Mouse (Mus musculus) liver (tissue): ENCODE data around the gene Tmem269.

ENCODE experiments used
- DNase-seq: peaks from one replicate; pipeline ENCODE4 v3.0.0-alpha.2; 2020; ENCODE audit warnings: mixed read lengths

Tmem269 gene

GRCm38 (mm10) chr4:119177702-119178101, 40.3 kb downstream of the Tmem269 start:
- no peak for DNase-seq

- DNase-seq, result peak; percentile 93
Measured at GRCm38 (mm10) chr4:119173851-119174453, 44.1 kb downstream of the Tmem269 start, which contains the start of gene Zfp691. TSS of gene Zfp691 (minus strand) at chr4:119174195.

DNA sequence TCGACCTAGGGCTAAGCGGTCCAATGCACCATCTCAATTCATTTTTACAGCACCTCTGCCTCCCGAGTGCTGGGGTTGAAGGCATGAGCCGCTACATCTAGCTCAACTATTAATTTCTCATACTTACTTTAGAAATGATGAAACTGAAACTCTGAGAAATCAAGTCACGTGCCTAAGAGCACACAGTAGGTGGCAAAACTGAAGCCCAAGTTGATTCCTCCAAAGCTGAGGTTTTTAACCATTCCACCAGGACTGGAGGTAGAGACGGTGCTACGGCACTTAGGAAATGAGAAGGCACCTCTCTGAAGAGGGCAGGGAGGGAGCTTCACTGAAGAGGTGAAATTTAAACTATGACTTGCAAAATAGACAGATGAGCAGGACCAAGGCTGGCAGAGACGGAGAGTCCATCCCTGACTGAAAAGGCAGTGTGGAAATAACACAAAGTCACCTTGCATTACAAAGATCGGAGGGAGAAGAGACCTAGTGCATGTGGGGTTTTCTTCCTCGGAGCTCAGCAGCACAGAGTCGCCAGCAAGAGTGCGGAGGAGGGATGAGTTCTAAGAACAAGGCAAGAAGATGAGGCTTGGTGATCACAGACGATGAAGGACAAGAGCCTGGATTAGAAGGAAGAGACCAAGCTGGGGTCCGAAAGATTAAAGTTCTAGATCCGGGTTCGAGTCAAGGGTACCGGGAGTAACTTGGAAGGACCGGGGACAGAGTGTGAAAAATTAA, 44.9 kb downstream of the Tmem269 start:
- DNase-seq, result peak; percentile 31

GRCm38 (mm10) chr4:119167663-119168062, 50.4 kb downstream of the Tmem269 start:
- DNase-seq, result peak; percentile 87

- DNase-seq, result no peak
Measured at GRCm38 (mm10) chr4:119167068-119167467, 50.9 kb downstream of the Tmem269 start.

- DNase-seq, result no peak
Measured at GRCm38 (mm10) chr4:119165916-119166315, 52.1 kb downstream of the Tmem269 start.

GRCm38 (mm10) chr4:119162990-119163389, 55.0 kb downstream of the Tmem269 start:
- no peak for DNase-seq

GRCm38 (mm10) chr4:119161358-119161757, 56.7 kb downstream of the Tmem269 start:
- no peak for DNase-seq

DNA sequence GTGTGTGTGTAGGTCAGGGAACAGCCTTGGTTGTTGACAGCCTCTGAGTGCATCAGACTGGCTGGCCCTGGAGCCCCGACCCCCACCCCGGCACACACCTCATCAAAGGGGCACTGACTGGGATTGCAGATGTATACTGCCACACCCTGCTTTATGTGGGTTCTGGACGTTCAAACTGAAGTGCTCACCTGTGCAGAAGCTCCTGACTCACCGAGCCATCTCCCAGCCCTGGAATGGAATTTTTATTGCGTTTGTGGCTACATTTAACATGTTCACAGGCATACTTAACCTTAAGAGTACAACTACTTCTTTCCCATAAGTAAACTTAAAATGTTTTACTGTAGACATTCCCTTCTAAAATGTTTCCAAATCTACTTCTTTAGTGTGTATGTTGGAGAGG, 60.1 kb downstream of the Tmem269 start:
- DNase-seq, result no peak

DNA sequence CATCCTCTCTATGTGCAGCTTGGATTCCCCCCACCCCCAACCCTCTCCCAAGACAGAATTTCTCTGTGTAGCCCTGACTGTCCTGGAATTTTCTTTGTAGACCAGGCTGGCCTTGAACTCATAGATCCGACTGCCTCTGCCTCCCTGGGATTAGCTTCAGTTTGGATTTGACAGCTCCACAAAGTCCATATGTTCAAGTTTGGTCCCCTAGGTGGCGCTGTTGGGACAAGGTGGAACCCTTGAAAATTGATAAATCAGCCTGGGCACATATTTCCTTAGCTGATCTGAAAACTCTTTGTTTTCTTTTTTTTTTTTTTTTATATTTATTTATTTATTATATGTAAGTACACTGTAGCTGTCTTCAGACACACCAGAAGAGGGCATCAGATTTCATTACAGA, 60.8 kb downstream of the Tmem269 start:
- DNase-seq, result peak; percentile 85
